Mouse (Mus musculus): Measurements from ENCODE around the gene Emc9.
A peak's percentile ranks its signal among the peaks of the same experiment; 100 is the strongest.

- TF ChIP-seq MAX (IDR thresholded peaks at IDR 0.05) (peak; percentile 75), CTCF (IDR thresholded peaks at IDR 0.05; ENCODE audit: control insufficient read depth, insufficient read depth, insufficient read length) (peak; percentile 61), MYOG (IDR thresholded peaks at IDR 0.05; ENCODE audit: control insufficient read depth, extremely low read depth, insufficient read length) (no peak), USF1 (IDR thresholded peaks at IDR 0.05; ENCODE audit: low read depth) (peak; percentile 89), MYOD1 (IDR thresholded peaks at IDR 0.05; ENCODE audit: control insufficient read depth, insufficient read length, low read depth) (no peak), CEBPB (IDR thresholded peaks at IDR 0.05; ENCODE audit: low read depth) (no peak), FOSL1 (IDR thresholded peaks at IDR 0.05; ENCODE audit: insufficient read depth, low read length, poor library complexity, severe bottlenecking) (no peak)
Measured at GRCm38 (mm10) chr14:55603633-55604576, 18.8 kb upstream of the Emc9 start.
